Mouse (Mus musculus) cerebellum, postnatal 36 days (tissue): Measurements from ENCODE around the gene Fdx1.

Experiments
- DNase-seq, 2 experiments: peaks; one replicate each; pipeline ENCODE4 v3.0.0; 2021 to 2022; ENCODE audit warnings: mixed read lengths in 2 of 2

Gene Fdx1

DNA sequence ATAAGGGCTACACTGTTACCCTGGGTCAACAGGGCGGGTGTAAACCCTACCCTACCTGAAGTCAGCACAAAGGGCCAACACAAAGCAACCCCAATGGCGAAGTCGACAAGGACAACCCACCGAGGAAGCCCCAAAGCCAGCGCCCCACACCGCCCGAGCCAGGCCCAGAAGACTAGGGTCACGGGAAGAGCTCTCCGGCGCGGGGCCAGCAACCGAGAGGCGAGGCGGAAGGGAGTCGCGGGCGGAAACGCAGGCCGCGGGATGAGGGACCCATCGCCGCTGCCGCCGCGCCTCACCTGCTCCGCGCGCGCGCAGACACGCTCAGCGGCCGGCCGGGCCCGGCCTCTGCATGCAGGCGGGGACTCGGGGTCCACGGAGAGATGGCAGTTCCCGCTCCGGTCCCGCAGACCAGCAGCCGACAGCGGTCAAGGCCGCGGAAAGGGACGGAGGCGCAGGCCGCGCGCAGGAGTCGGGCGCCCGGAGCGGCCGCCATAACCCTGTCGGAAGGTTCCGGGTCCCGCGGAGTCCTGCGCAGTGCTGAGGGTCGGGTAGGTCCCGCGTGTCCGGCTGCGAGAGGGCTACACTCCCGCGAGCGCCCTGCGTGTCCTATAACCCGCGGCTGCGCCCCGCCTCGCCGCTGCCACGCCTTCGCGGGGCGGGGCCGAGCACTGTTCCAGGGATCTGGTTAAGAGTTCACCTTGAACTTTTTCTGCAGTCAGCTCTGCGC lies at the start of gene Fdx1:
Gene Fdx1, minus strand, starts transcription at position 582 of the 727 bp plus-strand sequence.
- peak; percentile 69 to 71 for DNase-seq

DNA sequence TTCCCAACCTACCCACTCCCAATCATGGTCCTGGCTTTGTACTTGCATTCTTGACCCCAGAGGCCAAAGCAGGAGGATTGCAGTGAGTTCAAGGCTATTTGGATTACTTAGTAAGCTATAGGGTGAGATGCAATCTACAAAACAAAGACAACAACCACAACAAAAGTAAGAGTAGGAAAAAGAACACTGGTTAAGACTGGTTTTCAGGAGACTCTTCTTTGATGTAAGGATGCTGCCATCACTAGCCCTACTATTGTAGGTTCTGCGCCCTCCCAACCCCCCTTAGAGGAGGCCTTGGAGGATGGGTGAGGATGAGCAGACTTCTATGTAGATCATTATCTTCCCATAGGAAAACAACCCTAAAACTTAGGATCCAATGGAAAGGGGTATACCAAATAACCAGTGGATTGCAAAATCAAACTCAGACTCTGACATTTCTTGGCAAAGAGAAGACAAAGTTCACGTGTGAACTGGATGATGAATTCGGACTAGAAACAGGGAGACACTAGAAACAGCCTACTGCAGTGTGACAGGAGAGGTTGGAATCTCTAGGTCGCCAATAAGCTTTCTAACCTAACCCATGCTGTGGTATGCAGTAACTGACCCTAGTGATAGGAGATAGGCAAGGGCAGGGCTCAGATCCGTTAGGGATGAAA lies 49.6 kb upstream of the Fdx1 start:
- no peak for DNase-seq

DNA sequence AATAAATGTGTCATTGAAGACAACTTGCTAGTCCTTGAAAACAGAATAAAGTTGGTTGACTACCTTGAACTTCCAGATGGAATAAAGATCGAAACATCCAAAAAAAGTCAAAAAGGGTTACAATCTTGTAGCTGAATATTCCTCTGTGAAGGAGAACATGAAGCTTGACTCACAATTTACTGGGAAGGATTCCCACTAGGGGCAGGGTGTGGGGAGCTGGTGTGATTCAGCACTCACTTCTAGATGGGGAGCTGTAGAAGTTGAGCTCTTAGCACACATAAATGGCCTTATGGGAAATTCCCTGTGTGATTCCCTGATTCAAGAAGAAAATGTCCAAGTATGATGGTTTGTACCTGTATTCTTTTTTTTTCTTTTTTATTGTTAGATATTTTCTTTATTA lies 49.0 kb upstream of the Fdx1 start:
- no peak for DNase-seq

DNA sequence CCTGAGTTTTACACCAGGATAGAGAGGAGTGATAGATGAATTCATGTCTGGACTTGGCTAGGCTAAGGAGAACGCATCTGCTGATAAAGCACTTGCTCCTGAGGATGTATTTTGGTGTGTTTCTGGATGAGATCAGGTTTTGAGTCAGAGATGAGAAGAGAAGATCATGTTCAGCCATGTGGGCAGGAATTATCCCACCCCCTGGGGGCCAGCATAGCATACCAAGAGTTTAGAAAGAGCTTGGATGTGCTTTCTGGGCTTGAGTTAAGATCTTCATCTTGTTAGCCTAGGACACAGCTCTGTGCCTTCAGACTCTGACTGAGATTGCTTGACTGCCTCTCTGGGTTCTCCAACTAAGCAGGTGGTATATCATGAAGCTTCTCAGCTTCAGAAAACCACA lies 45.2 kb upstream of the Fdx1 start:
- no peak for DNase-seq

DNA sequence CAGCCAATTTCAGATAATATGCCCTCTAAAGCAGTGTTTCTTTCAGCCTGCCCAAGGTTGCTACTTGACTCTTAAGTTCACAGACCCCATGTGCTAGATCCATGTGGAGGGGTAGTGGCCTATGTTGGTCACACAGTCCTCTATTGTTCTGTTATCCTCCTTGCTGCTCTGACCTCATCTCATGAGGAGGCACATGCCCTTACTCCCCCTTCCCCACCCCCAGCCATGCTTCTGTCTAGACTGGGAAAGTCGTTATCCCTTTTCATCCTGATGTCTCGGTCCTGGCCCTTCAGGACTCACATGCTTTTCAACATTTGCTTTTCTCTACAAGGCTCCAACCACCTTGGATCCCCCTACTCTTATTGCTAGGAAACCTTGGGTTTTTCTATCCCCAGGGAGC lies 44.0 kb upstream of the Fdx1 start:
- no peak for DNase-seq

DNA sequence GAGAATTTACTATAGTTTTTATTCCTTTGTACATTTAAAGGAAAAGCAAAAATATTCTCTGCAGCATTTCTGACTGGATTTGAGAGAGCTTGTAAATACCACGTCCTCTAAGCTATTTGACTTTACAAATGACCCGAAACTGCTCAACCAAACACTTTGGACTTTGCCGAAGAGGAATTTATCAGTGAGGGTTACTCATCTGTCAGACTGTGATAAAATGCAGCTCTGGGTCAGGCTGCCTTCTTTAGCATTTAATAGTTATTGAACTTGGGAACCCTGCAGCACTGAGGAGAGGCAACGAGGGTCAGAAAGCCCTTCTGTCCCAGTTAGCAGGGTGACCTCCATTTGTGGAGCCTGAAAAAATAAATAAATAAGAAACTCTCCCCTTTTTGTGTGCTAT lies 40.1 kb upstream of the Fdx1 start:
- DNase-seq: no peak

DNA sequence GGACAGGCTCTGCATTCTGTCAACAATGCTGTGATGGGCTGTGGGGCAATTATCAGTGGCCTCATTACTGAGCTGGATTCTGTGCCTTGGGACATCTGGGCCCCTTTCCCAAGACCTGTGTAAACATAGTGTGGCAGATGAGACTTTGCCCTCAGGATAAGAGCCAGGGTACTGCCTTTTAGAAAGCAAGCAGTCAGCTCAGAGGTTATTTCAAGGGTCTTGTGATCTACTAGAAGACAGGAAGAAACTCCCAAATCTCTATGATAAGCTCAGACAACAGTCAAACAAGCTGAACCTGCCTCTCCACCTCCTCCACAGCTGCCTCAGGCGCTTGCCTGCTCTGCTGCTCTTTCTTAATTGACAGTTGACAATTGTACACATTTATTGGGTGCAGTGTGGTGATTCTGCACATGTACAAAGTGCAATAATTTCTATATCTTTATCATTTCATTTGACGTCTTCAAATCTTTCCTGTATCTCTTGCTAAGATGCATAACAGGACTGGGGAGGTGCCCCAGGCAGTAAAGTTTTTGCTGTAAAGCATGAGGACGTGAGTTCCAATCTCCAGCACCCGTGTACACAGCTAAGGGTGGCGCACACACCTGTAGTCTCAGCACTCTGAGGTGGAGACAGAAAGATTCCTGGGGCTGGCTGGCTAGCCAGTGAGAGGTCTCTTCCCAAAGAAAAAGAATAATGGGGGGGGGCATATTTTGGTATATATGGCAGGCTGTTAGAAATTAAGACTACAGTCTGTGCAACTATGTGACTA lies 32.2 kb upstream of the Fdx1 start:
- no peak for DNase-seq

DNA sequence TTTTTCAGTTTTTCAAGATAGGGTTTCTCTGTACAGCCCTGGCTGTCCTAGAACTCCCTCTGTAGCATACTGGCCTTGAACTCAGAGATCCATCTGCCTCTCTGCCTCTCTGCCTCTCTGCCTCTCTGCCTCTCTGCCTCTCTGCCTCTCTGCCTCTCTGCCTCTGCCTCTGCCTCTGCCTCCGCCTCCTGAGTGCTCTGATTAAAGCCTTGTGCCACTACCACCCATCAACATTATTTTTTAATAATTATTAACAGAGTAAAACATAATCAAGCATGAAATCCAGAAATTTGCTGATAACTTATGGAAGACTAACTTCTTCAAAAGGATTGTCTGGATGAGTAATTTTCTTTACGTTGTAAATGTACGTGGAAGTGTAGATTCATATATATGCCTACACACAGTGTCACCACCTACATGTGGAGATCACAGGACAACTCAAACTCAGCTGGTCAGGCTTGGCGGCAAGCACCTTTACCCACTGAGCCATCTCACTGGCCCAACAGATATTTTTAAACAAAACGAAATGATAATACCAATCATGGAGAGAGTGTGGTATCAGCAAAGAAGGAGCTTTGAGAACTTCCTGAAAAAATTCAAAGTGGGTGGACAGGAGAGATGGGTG lies 31.4 kb upstream of the Fdx1 start:
- no peak for DNase-seq

DNA sequence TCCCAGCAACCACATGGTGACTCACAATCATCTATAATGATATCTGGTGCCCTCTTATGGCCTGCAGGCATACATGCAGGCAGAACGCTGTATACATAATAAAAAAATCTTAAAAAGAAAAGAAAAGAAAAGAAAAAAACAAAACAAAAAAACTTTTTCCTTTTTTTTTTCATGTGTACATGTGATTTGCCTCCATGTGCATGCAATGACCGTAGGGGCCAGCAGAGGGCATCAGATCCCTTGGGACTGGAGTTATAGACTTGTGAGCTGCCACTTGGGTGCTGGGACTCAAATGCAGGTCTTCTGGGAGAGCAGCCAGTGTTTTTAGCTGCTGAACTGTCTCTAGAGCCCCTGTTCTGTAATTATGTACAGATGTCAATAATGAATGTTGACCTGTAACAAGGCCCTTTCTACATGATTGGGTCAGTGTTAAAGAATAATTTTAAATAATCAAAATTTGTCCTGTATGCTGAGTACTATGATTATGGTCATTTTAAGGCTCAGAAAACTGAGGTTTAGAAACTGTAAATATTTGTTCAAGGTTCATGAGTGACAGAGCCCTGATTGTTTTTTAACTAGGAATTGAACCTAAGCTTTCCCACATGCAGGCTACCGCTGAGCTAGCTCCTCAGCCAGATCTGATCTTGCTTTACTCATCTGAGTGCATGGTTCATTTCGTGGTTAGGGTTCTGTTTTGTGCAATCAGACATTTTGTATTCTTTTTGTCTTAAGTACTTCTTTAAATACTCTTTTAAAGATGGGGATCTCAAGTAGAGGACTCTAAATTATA lies 30.3 kb upstream of the Fdx1 start:
- peak in 1 of 2 experiments; percentile 9 for DNase-seq

DNA sequence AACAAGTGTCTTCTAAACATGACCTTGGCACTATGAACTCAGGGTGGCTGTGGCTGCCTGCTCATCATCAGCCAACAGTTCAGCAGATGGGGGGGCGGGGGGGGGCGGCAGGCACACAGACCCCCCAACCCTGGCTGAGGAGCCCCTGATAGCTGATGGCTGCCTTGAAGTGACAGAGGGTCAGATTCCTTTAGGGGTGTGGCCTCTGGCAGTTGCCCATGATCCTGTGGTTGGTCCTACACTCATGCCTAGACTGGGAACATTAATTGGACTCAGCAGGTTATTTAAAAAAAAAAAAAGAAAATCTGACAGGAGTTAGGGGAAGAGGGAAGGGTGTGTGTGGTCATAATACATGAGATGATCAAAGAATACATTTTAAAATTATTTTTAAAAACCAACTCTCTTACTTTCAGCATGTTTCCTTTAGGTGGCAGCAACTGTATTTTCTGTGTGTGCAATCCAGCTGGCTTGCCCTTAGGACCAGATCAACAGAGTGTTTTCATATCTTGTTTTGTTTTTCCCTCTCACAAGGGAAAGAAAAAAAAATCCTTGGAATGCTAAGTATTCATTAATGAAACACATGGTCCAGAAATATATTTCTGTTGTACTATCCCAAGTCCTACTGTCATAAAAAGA lies 28.0 kb upstream of the Fdx1 start:
- no peak for DNase-seq

DNA sequence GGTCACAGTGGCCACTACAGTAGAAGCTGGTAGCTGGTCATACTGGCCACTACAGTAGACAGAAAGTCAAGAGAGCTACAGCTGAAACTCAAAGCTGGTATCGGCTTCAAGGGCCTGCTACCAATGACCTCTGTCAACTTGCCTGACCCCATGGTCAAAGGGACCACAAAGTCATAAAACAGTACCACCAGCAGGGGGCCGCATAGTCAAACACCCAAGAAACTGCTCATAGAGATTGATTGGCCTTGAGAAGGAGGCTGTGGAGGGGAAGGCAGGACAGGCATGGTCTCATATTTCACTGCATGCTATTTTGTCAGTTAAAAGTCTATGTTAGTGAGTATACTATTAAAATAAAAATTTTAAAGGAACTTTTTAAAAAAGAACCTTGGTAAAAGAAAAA lies 27.5 kb upstream of the Fdx1 start:
- DNase-seq: peak in 1 of 2 experiments; percentile 9

DNA sequence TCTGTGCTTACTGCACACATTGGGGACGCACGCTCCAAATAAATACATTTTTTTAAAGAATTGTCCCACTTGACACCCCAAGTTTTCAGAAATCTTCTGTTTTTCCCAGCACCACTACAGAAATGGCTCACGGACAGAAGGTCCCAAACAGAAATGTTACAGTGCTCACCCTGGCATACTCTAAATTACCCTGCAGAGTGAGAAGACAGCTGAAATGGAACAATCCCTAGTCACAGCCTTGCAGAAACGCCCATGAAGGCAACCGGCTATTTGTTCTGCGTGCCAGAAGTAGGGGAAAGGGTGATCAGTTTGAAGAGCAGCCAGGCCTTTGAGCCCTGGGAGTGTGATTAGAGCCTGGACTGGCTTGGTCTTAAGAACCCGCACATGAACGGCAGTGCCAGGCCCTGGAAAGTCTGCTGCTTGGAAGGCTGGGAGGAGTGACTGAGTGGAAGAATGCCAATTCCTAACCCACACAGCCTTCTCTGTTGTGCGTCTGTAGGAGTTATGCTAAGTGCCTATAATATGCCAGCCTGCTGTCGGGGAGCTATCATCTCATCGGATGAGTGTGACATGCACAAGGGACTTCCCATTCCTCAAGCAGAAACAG lies 22.2 kb upstream of the Fdx1 start:
- DNase-seq: no peak

DNA sequence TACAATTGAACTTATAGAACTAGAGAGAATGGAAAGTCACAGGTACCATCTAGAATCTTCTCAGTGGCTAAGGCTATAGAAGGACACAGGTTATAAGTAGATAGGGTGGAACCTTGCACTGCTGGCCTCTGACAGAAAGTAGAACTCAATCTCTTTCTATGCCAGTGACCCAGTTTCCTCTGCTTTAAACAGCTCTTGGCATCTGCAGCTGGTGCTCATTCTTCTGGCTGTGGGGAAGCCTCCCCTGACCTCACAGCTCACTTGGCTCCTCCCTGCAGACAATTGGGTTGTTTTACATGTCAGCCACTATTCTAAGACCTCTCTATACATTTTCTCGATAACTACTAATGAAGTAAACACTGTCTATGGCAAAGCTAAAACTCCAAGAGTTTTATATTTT lies 17.8 kb upstream of the Fdx1 start:
- DNase-seq: no peak

DNA sequence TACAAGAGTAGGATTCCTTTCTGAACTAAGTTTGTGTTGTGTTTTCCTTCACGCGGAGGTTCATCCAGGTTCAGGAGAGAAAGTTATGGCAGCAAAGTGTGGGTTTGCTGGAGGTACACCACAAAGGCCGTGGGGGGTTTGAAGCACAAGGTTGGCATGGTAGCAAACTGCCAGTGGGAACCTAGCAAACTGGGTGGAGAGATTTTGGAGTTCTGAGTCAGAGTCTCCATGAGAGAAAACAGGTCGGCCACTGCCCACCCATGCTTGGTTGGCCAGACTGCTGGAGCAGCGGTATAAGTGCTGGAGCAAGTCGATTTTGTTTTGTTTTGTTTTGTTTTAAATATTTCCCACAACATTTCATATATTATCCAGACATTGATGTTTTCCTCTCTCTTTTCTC lies 15.9 kb upstream of the Fdx1 start:
- no peak for DNase-seq

DNA sequence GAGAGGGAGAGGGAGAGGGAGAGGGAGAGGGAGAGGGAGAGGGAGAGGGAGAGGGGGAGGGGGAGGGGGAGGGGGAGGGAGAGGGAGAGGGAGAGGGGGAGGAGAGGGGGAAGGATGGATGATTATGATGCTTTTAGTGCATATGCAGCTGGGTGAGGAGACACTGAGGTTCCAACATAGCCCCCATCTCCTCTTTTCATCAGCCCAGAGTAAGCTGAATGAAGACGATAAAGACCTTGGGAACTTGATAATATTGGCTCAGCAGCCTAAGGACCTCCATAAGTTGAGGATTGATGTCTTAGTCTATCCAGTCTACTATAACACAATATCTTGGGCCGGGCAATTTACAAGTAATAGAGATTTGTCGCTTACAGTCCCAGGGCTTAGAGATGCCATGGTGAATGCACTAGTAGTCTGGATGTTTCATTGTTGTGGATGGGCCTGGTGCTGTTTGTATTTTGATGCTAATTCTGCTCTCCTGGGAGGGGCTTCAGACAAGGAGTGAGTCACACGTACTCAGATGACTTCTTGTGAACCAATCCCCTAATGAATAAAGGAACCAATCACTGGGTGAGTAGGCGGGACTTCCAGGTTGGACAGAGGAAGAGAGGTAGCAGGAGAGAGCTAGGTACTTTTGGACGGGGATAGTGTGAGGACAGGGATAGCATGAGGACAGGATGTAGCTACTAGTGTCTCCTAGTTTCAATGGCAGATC lies 15.3 kb upstream of the Fdx1 start:
- no peak for DNase-seq

DNA sequence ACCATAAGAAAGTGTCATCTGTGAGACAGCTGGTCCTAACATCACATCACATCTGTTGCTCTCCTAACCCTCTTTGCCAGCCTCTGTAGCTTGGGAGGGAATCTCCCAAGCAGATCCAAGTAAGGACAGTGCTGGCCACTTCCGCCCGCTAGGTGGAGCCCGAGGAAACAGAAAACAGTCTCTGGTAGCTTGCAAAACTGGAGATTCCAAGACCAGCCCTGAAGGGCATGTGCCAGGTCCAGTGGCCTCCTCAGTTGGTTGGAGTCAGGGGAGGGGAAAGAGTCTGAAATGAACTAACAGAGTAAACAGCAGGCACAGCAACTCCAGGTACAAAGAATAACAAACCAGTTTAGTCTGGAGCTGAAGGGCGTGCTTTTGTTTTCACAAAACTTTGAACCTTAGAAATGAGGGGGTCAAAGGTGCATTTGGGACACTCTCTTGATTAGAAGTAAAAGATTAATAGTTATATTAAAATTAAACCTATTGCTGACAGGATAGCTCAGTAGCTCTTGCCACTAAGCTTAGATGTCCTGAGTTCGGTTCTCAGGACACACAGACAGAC lies 14.2 kb upstream of the Fdx1 start:
- DNase-seq: peak; percentile 79 to 84

DNA sequence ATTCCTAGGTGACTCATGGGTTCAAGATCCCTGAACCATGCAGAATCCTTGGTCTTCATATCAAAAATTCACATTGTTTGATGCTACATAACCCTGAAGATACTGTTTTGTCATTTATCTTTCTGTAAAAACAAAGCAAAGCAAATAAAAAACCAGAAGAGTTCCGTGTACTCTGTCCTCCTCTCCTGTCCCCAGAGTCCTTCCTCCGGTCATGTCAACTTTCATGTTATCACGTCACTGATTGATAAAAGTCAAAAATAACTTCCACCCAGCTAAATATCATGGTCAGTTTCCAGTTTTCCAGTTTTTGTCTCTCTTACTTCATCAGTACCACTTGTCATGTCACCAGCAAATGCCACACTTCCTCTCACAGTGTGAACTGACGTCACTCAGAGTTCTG lies 11.5 kb upstream of the Fdx1 start:
- no peak for DNase-seq

DNA sequence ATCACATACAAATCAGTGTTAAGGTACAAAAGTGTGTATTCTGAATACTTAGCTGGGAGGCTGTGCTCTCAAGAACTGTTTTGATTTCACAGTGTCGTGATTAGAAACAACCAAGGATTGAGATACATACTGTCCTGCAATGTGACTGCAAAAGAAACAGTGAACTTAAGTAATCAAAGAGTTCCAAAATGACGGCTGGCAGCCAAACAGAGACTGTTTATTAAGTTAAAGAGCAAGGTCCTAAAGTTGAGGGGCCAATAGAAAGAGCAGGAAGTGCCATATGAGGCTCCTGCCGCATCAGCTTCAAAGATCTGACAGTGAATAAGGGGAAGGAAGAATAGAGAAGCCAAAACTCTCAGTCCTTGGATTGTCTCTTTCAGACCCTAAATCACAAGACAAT lies 10.5 kb upstream of the Fdx1 start:
- DNase-seq: no peak

DNA sequence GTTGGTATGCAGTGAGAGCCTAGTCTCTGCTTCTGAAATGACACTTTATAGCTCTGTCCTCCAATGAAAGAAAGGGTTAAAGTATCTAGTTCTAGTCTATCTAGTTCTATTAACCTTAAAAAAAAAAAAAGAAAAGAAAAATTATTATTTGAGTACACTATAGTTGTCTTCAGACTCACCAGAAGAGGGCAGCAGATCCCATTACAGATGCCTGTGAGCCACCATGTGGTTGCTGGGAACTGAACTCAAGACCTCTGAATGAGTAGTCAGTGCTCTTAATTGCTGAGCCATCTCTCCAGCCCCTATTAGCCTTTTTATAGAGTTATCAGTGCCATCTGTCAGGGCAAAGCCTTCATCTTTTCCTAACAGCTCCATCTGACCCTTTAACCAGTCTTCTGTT lies 3.0 kb upstream of the Fdx1 start:
- no peak for DNase-seq

DNA sequence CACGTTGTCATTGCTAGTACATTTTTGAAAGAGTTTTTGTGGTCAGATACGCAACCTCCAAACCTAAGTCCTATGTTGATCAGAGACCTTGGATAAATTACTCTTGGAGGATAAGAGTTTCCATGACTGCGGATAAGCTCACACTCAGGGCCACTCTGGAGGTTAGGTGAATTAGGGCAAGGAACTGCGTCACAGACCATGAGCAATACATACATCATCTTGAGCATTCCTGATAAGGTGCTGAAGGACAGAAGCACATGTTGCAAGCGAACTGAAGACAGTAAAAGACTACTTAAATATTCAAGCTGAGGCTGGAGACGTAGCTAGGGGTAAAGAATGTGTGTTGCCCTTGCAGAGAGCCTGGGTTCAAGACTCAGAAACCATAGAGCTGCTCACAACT lies 754 bp upstream of the Fdx1 start:
- DNase-seq: no peak
